Mouse (Mus musculus): ENCODE results near the gene Hoxc11. TPM values are rescaled to one million over a fixed set of nuclear protein-coding genes. Genes with fewer than 3 reads are reported as not detected.

The Hoxc11 gene
- total and polyA plus RNA-seq, 3 experiments: not detected

DNA sequence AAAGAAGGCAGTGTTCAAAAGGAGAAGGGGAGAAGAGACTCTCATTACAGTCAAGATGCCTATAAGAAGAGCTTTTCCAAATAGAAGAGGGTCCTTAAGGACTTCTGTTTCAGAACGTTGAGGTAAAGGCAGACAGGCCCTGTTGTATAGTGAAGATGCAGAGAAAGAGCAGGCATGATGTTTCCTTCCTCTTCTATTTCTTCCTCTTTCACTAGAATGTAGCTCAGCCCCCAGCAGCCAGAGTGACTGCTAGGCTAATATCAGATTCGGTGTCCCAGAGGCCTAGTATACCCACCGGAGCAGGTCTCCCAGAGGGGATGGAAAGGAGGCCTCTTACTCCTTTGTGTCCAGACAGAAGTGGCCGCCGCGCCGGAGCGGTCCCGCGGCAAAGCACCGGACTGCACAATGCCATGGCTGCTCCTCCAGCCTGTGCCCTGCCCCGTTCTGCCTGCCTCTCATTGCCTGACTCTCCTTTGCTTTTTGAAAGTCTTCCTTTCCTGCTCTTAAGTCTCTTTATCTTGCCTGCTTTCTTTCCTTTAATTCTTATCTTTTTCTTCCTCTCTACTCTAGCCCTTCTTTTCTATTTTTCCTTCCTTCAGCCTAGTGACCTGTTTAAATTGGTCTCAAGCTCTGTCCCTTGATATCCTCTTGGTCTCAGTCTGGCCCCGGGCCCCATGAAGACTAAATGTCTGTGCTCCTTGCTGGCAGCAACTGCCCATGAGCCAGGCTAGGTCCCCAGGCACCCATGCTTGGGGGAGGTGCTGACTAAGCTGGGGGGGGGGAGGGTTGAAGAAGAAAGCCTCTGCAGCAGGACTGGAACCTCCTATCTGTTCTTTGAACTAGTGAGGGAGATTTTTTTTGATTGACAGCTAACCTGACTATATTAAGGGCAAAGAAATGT, 24.6 kb downstream of the Hoxc11 start:
- in situ Hi-C loops (cut with MboI; ENCODE audit: low pct_ligation_motif_present, low pct_unique_long_range_greater_than_20kb, low sequenced_read_pairs): no loop called here
- no peaks in the 10 kb centered on the region for H3K36me3 ChIP-seq (replicated peaks in 1 of 2; ENCODE audit: control insufficient read depth in 1 of 2, insufficient read depth in 1 of 2, low read length in 1 of 2)
- dilution Hi-C loops (cut with MboI; ENCODE audit: extremely low pct_ligation_motif_present, extremely low pct_unique_long_range_greater_than_20kb, low sequenced_read_pairs): no loop called here
- H3K4me3 ChIP-seq (replicated peaks in 1 of 3; ENCODE audit: low read depth in 2 of 3, low read length in 2 of 3, poor library complexity in 1 of 3): no peak overlapping the region
- no peak overlapping the region for H3K27ac ChIP-seq (ENCODE audit: insufficient read depth, low read depth)
- no peak overlapping the region for H3K9ac ChIP-seq (ENCODE audit: insufficient read depth, low read depth)
- H3K79me2 ChIP-seq (replicated peaks; ENCODE audit: control insufficient read depth, extremely low read depth, insufficient read depth, poor library complexity, severe bottlenecking): no peaks in the 10 kb centered on the region
- no peak for DNase-seq (ENCODE audit: extremely low read depth)
- no peak for TF ChIP-seq CHD2 (IDR thresholded peaks at IDR 0.05; ENCODE audit: low read length)
- TF ChIP-seq MEF2A (IDR thresholded peaks at IDR 0.05; ENCODE audit: borderline replicate concordance, low read depth, low read length): no peak
- no peak for TF ChIP-seq IRF4 (IDR thresholded peaks at IDR 0.05; ENCODE audit: low read depth, low read length)
- TF ChIP-seq NRF1 (IDR thresholded peaks at IDR 0.05; ENCODE audit: low read depth, low read length): no peak
- TF ChIP-seq SIN3A (IDR thresholded peaks at IDR 0.05; ENCODE audit: low read length): no peak
- no peak for TF ChIP-seq ETS1 (conservative IDR thresholded peaks at IDR 0.05; ENCODE audit: low read depth, low read length)
- no peak for TF ChIP-seq GABPA (IDR thresholded peaks at IDR 0.05; ENCODE audit: insufficient replicate concordance, low read depth, low read length)
- TF ChIP-seq ZMIZ1 (IDR thresholded peaks at IDR 0.05; ENCODE audit: low read depth, low read length): no peak
- TF ChIP-seq ZKSCAN1 (IDR thresholded peaks at IDR 0.05; ENCODE audit: borderline replicate concordance, low read depth, low read length): no peak
- no peak for TF ChIP-seq PAX5 (IDR thresholded peaks at IDR 0.05; ENCODE audit: low read length)
- TF ChIP-seq NELFE (IDR thresholded peaks at IDR 0.05; ENCODE audit: low read depth, low read length): no peak
- no peak for TF ChIP-seq RCOR1 (conservative IDR thresholded peaks at IDR 0.05; ENCODE audit: low read depth, low read length)
- no peak for TF ChIP-seq TBP (conservative IDR thresholded peaks at IDR 0.05; ENCODE audit: low read depth, low read length)
- no peak for TF ChIP-seq POLR2A (IDR thresholded peaks at IDR 0.05; ENCODE audit: low read depth, low read length)
- no peak for TF ChIP-seq JUND (conservative IDR thresholded peaks at IDR 0.05; ENCODE audit: low read depth, low read length)
- TF ChIP-seq UBTF (IDR thresholded peaks at IDR 0.05; ENCODE audit: low read depth, low read length): no peak
- no peak for TF ChIP-seq RAD21 (IDR thresholded peaks at IDR 0.05; ENCODE audit: low read depth, low read length)
- TF ChIP-seq EP300 (IDR thresholded peaks at IDR 0.05; ENCODE audit: low read length): no peak
- TF ChIP-seq TCF12 (IDR thresholded peaks at IDR 0.05; ENCODE audit: low read depth, low read length): no peak
- peaks cover 2 to 20% of the 10 kb centered on the region in 2 experiments; a peak in 3 of 4 replicates for H3K4me1 ChIP-seq (ENCODE audit: control insufficient read depth in 1 of 2, insufficient read depth in 2 of 2)
- no peaks in the 10 kb centered on the region for H3K9me3 ChIP-seq (replicated peaks; ENCODE audit: low read length)
- H3K4me2 ChIP-seq (ENCODE audit: insufficient read depth, low read depth, poor library complexity, severe bottlenecking): no peak overlapping the region
- H3K27me3 ChIP-seq (replicated peaks): peaks cover 92% of the 10 kb centered on the region

- Histone ChIP-seq H3K79me2 (replicated peaks; ENCODE audit: control insufficient read depth, extremely low read depth, insufficient read depth, poor library complexity, severe bottlenecking) (no peaks in the 10 kb centered on the region), H3K9ac (ENCODE audit: insufficient read depth, low read depth) (no peak overlapping the region), H3K4me2 (ENCODE audit: insufficient read depth, low read depth, poor library complexity, severe bottlenecking) (no peak overlapping the region), H3K27ac (ENCODE audit: insufficient read depth, low read depth) (no peak overlapping the region), H3K4me1 (ENCODE audit: control insufficient read depth in 1 of 2, insufficient read depth in 2 of 2) (peaks cover 2 to 20% of the 10 kb centered on the region in 2 experiments; a peak in 3 of 4 replicates), H3K4me3 (replicated peaks in 1 of 3; ENCODE audit: low read depth in 2 of 3, low read length in 2 of 3, poor library complexity in 1 of 3) (no peak overlapping the region), H3K9me3 (replicated peaks; ENCODE audit: low read length) (no peaks in the 10 kb centered on the region), H3K27me3 (replicated peaks) (peaks cover 92% of the 10 kb centered on the region), H3K36me3 (replicated peaks in 1 of 2; ENCODE audit: control insufficient read depth in 1 of 2, insufficient read depth in 1 of 2, low read length in 1 of 2) (no peaks in the 10 kb centered on the region)
- dilution Hi-C loops (cut with MboI; ENCODE audit: extremely low pct_ligation_motif_present, extremely low pct_unique_long_range_greater_than_20kb, low sequenced_read_pairs) (no loop called here), in situ Hi-C loops (cut with MboI; ENCODE audit: low pct_ligation_motif_present, low pct_unique_long_range_greater_than_20kb, low sequenced_read_pairs) (loop anchor here (10.0 kb wide), 1 partner anchor 335 kb away; the partner anchor contains the start of gene Gpr84)
- no peak for DNase-seq (ENCODE audit: extremely low read depth)
- TF ChIP-seq MEF2A (IDR thresholded peaks at IDR 0.05; ENCODE audit: borderline replicate concordance, low read depth, low read length): no peak
- no peak for TF ChIP-seq ZNF384 (IDR thresholded peaks at IDR 0.05; ENCODE audit: low read depth, low read length)
- TF ChIP-seq PAX5 (IDR thresholded peaks at IDR 0.05; ENCODE audit: low read length): no peak
- no peak for TF ChIP-seq POLR2A (IDR thresholded peaks at IDR 0.05; ENCODE audit: low read depth, low read length)
- TF ChIP-seq USF2 (conservative IDR thresholded peaks at IDR 0.05; ENCODE audit: low read depth, low read length): no peak
- TF ChIP-seq TBP (conservative IDR thresholded peaks at IDR 0.05; ENCODE audit: low read depth, low read length): no peak
- TF ChIP-seq ZKSCAN1 (IDR thresholded peaks at IDR 0.05; ENCODE audit: borderline replicate concordance, low read depth, low read length): no peak
- TF ChIP-seq RCOR1 (conservative IDR thresholded peaks at IDR 0.05; ENCODE audit: low read depth, low read length): no peak
- TF ChIP-seq UBTF (IDR thresholded peaks at IDR 0.05; ENCODE audit: low read depth, low read length): no peak
- no peak for TF ChIP-seq E2F4 (IDR thresholded peaks at IDR 0.05; ENCODE audit: insufficient replicate concordance, low read depth, low read length)
- TF ChIP-seq ETS1 (conservative IDR thresholded peaks at IDR 0.05; ENCODE audit: low read depth, low read length): no peak
- no peak for TF ChIP-seq BHLHE40 (IDR thresholded peaks at IDR 0.05; ENCODE audit: low read depth, low read length)
- TF ChIP-seq SIN3A (IDR thresholded peaks at IDR 0.05; ENCODE audit: low read length): no peak
- no peak for TF ChIP-seq CHD2 (IDR thresholded peaks at IDR 0.05; ENCODE audit: low read length)
- TF ChIP-seq JUN (IDR thresholded peaks at IDR 0.05; ENCODE audit: insufficient read depth, low read depth, low read length): no peak
- TF ChIP-seq MAZ (IDR thresholded peaks at IDR 0.05; ENCODE audit: low read depth, low read length): no peak
- no peak for TF ChIP-seq POLR2AphosphoS2 (IDR thresholded peaks at IDR 0.05; ENCODE audit: low read depth, low read length)
- TF ChIP-seq MAX (IDR thresholded peaks at IDR 0.05; ENCODE audit: low read length): no peak
These were observed 25.7 kb downstream of the Hoxc11 start for GRCm38 (mm10) chr15:102979936-102980335.
